Mouse (Mus musculus) erythroblast, embryonic 14.5 days (primary cell): ENCODE data around the gene Gm35315. TPM values are rescaled to one million over a fixed set of nuclear protein-coding genes. Genes with fewer than 3 reads are reported as not detected.
A peak's percentile ranks its signal among the peaks of the same experiment; 100 is the strongest.
"Not testable (repeated sequence)": the region's sequence is repeated elsewhere in the genome, so short reads cannot be mapped to it uniquely, and the experiment has no call there.

Experiments used
- H3K27me3 ChIP-seq: 2 replicates; pipeline ENCODE4 v1.6.1; 2012; ENCODE audit warnings: inconsistent platforms; ENCODE audit not compliant: control insufficient read depth
- H3K36me3 ChIP-seq: 2 replicates; pipeline ENCODE4 v1.6.1; 2012; ENCODE audit warnings: mild to moderate bottlenecking, inconsistent platforms; ENCODE audit not compliant: control insufficient read depth
- H3K4me1 ChIP-seq: 2 replicates; pipeline ENCODE4 v1.6.1; 2012; ENCODE audit warnings: inconsistent platforms; ENCODE audit not compliant: control insufficient read depth
- H3K4me3 ChIP-seq: replicated peaks from 2 replicates; pipeline ENCODE3; 2012; ENCODE audit warnings: moderate library complexity, mild to moderate bottlenecking, inconsistent platforms
- H3K9me3 ChIP-seq: 2 replicates; pipeline ENCODE4 v1.6.1; 2012; ENCODE audit warnings: low read length, inconsistent platforms, mixed read lengths; ENCODE audit not compliant: control insufficient read depth
- GATA1 ChIP-seq: IDR thresholded peaks from 2 replicates; pipeline ENCODE4 v1.6.1; 2012; ENCODE audit warnings: low read length, inconsistent platforms, mixed read lengths
- TAL1 ChIP-seq: IDR thresholded peaks from 3 replicates; pipeline ENCODE4 v1.6.1; 2012; ENCODE audit warnings: low read length, inconsistent platforms, mixed read lengths
- polyA plus RNA-seq: library from polyadenylated mRNA; stranded (reverse); fragments of >175 nt; gene quantifications from 2 replicates; pipeline ENCODE4 v1.2.3, GENCODE M21; 2012

Gene Gm35315
- polyA plus RNA-seq: 0.02 TPM in 1 of 2 replicates, not detected in the other

- peaks cover 3% of the 10 kb centered on the region; the same call in 1 of the 2 replicates for H3K27me3 ChIP-seq
- H3K36me3 ChIP-seq: no peaks in the 10 kb centered on the region
- peaks cover 19% of the 10 kb centered on the region for H3K4me1 ChIP-seq
- H3K9me3 ChIP-seq: no peaks in the 10 kb centered on the region
- TF ChIP-seq TAL1: no peak
- 0 out of 2 replicates have a peak, but pooled peaks have one; percentile 19 for TF ChIP-seq GATA1
- H3K4me3 ChIP-seq: peak within 1 kb of the TSS; percentile 67
Measured at GRCm38 (mm10) chr5:110094030-110094846, at the start of gene Gm35315. Gene Gm35315 (minus strand): TSS chr5:110094420.

DNA sequence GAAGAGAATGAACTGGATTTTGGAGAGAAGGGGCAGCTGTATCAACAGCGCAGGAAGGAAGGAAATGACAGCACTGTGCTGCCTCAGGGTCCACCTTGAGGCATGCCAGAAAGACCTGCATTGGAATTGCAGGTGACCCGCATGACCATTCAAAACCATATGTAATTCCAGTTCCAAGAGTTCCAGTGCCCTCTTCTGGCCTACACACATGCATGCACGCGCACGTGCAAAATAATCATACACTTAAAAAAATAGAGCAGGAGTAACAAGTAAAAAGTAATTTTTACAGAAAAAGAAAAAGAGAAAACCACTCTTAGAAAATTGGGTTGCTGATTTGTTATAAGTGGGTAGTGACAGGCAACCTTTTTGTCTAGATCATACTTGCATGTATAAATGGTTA, 48.8 kb upstream of the Gm35315 start:
- Histone ChIP-seq H3K27me3 (no peaks in the 10 kb centered on the region), H3K4me1 (peaks cover 15% of the 10 kb centered on the region), H3K36me3 (peaks cover 85% of the 10 kb centered on the region), H3K4me3 (no peak overlapping the region), H3K9me3 (no peaks in the 10 kb centered on the region)
- TF ChIP-seq TAL1 (no peak), GATA1 (no peak)

GRCm38 (mm10) chr5:110142309-110142708, 48.1 kb upstream of the Gm35315 start:
- no peak for TF ChIP-seq GATA1
- no peak for TF ChIP-seq TAL1
- no peaks in the 10 kb centered on the region for H3K9me3 ChIP-seq
- H3K27me3 ChIP-seq: no peaks in the 10 kb centered on the region
- peaks cover 82% of the 10 kb centered on the region for H3K36me3 ChIP-seq
- peaks cover 20% of the 10 kb centered on the region for H3K4me1 ChIP-seq
- H3K4me3 ChIP-seq: no peak overlapping the region

GRCm38 (mm10) chr5:110140424-110140823, 46.2 kb upstream of the Gm35315 start:
- Histone ChIP-seq H3K27me3 (no peaks in the 10 kb centered on the region), H3K36me3 (peaks cover 64% of the 10 kb centered on the region), H3K4me3 (no peak overlapping the region), H3K9me3 (no peaks in the 10 kb centered on the region), H3K4me1 (peaks cover 34% of the 10 kb centered on the region)
- TF ChIP-seq GATA1 (no peak), TAL1 (no peak)

GRCm38 (mm10) chr5:110139325-110139724, 45.1 kb upstream of the Gm35315 start:
- H3K9me3 ChIP-seq: no peaks in the 10 kb centered on the region
- H3K27me3 ChIP-seq: no peaks in the 10 kb centered on the region
- H3K4me3 ChIP-seq: no peak overlapping the region
- TF ChIP-seq GATA1: no peak
- TF ChIP-seq TAL1: no peak
- H3K36me3 ChIP-seq: peaks cover 53% of the 10 kb centered on the region
- peaks cover 37% of the 10 kb centered on the region for H3K4me1 ChIP-seq

DNA sequence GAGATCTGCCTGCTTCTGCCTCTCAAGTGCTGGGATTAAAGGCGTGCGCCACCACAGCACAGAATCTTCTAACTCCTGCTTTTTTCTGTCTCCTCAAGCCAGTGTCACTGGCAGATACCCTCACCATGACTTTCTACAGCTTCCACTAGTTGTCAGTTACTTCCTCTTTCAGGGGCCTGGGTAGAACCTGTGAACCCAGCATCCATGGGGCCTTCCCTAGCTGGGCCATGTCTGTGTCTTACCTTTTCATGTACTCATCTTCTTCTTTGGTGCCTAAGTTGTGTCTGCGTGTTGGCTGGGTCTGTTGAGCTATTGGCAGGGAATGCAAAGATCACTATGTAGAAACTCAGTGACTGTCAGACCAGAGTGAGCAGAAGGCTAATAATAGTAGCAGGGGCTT, 43.6 kb upstream of the Gm35315 start:
- Histone ChIP-seq H3K4me3 (no peak overlapping the region), H3K4me1 (peaks cover 37% of the 10 kb centered on the region), H3K27me3 (no peaks in the 10 kb centered on the region; the same call in 1 of the 2 replicates), H3K36me3 (peaks cover 38% of the 10 kb centered on the region), H3K9me3 (peaks cover 7% of the 10 kb centered on the region)
- TF ChIP-seq TAL1: no peak
- TF ChIP-seq GATA1: no peak

DNA sequence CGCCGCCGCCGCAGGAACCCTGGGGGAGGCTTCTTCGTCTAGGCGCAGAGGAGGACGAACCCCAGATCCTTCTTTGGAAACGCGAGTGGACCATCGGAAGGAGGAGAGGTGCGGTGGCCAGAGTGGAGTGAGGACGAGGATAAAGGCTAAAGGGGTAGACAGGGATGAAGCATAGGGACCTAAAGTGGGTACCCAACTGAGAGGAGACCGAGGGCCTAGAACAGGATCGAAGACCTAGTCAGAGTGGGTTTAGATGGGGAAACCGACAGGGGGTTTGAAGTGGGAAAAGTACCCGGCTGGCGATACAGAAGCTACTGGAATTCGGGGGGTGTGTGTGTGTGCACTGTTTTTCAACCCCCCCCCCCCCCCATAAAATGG, 41.9 kb upstream of the Gm35315 start:
- H3K4me3 ChIP-seq: peak overlapping the region; percentile 94
- H3K36me3 ChIP-seq: peaks cover 25% of the 10 kb centered on the region
- peaks cover 8% of the 10 kb centered on the region for H3K9me3 ChIP-seq
- H3K4me1 ChIP-seq: peaks cover 37% of the 10 kb centered on the region
- TF ChIP-seq TAL1 (no peak), GATA1 (no peak)
- no peaks in the 10 kb centered on the region; the same call in 1 of the 2 replicates for H3K27me3 ChIP-seq

GRCm38 (mm10) chr5:110135293-110136086, 41.3 kb upstream of the Gm35315 start, which contains the start of gene Chfr:
Gene Chfr (plus strand): TSS chr5:110135842.
- Histone ChIP-seq H3K36me3 (peaks cover 21% of the 10 kb centered on the region), H3K27me3 (no peaks in the 10 kb centered on the region; the same call in 1 of the 2 replicates), H3K9me3 (peaks cover 8% of the 10 kb centered on the region), H3K4me1 (peaks cover 37% of the 10 kb centered on the region), H3K4me3 (peak within 1 kb of the TSS; percentile 94)
- TF ChIP-seq TAL1: no peak
- TF ChIP-seq GATA1: no peak

GRCm38 (mm10) chr5:110122380-110122779, 28.2 kb upstream of the Gm35315 start:
- H3K4me3 ChIP-seq, H3K9me3 ChIP-seq, H3K4me1 ChIP-seq, H3K27me3 ChIP-seq: not testable (repeated sequence)
- H3K36me3 ChIP-seq: peaks cover 11% of the 10 kb centered on the region
